Mouse (Mus musculus) left cerebral cortex, postnatal 25 days (tissue): ENCODE data around the gene Psmc5. TPM values are rescaled to one million over a fixed set of nuclear protein-coding genes. Genes with fewer than 3 reads are reported as not detected.
A peak's percentile ranks its signal among the peaks of the same experiment; 100 is the strongest.

ENCODE experiments used
- DNase-seq, 2 experiments: peaks; one replicate each; pipeline ENCODE4 v3.0.0; 2022; ENCODE audit warnings: low spot score in 2 of 2, mixed read lengths in 1 of 2
- intact Hi-C: fragments of 180-260 bp; cut with DNase I; formaldehyde crosslinking; loops from one replicate; pipeline ENCODE4 v1.15.1; 2025
- total RNA-seq, 2 experiments: library from RNA; stranded (reverse); gene quantifications; 2 replicates each; pipeline ENCODE4 v1.2.3; 2021

The Psmc5 gene
- total RNA-seq, 2 experiments from 2014 or later, result 177 to 191 TPM

GRCm38 (mm10) chr11:106291861-106292260 is 35.9 kb downstream of the Psmc5 start:
- intact Hi-C loops, result no loop called here
- DNase-seq, result no peak

- intact Hi-C loops, result loop anchor here (5.0 kb wide), 2 partner anchors 66 to 91 kb away; partner anchors contain the start of gene Prr29
- DNase-seq, result no peak
Observed at GRCm38 (mm10) chr11:106301765-106302164, 45.8 kb downstream of the Psmc5 start, which contains the start of gene Gh. Gene Gh (minus strand): TSS chr11:106301865.

GRCm38 (mm10) chr11:106302634-106303033 is 46.7 kb downstream of the Psmc5 start:
- intact Hi-C loops, result loop anchor here (1.0 to 5.0 kb wide), 3 partner anchors 24 to 90 kb away; partner anchors contain the start of gene Prr29
- DNase-seq, result peak in 1 of 2 experiments; percentile 28

- intact Hi-C loops, result no loop called here
- no peak for DNase-seq
Observed at GRCm38 (mm10) chr11:106305348-106306064, 49.6 kb downstream of the Psmc5 start.

GRCm38 (mm10) chr11:106306065-106306385 is 50.1 kb downstream of the Psmc5 start:
- intact Hi-C loops, result no loop called here
- DNase-seq, result no peak

GRCm38 (mm10) chr11:106306758-106307157 is 50.8 kb downstream of the Psmc5 start:
- intact Hi-C loops, result no loop called here

GRCm38 (mm10) chr11:106307432-106307831 is 51.5 kb downstream of the Psmc5 start:
- intact Hi-C loops, result no loop called here
- DNase-seq, result no peak

More at GRCm38 (mm10) chr11:106306758-106307157, 50.8 kb downstream of the Psmc5 start:
- DNase-seq, result no peak

- intact Hi-C loops, result no loop called here
- no peak for DNase-seq
Observed at GRCm38 (mm10) chr11:106308162-106308561, 52.2 kb downstream of the Psmc5 start.

- peak in 1 of 2 experiments; percentile 17 for DNase-seq
- intact Hi-C loops, result no loop called here
Observed at GRCm38 (mm10) chr11:106310123-106310522, 54.2 kb downstream of the Psmc5 start.

Other genes starting within 250 kb of the Psmc5 start
- 1 to 10 TPM; 1.6 to 2.0 TPM for gene Kcnh6, start 248.0 kb upstream of the Psmc5 start, total RNA-seq
- 100 to 1,000 TPM; 152 to 168 TPM for gene Dcaf7, start 219.3 kb upstream of the Psmc5 start, total RNA-seq
- gene Taco1, start 190.1 kb upstream of the Psmc5 start, total RNA-seq, result 10 to 100 TPM; 18.0 to 18.6 TPM
- gene Map3k3, start 171.5 kb upstream of the Psmc5 start, total RNA-seq, result 10 to 100 TPM; 25.1 to 29.5 TPM
- gene Gm10840, start 95.3 kb upstream of the Psmc5 start, total RNA-seq, result not detected
- gene Limd2, start 95.3 kb upstream of the Psmc5 start, total RNA-seq, result 100 to 1,000 TPM; 101 to 103 TPM
- 10 to 100 TPM; 24.8 to 25.5 TPM for gene Strada, start 54.0 kb upstream of the Psmc5 start, total RNA-seq
- gene Ccdc47, start 39.8 kb upstream of the Psmc5 start, total RNA-seq, result 10 to 100 TPM; 79.9 to 83.7 TPM
- gene Ddx42, start 39.2 kb upstream of the Psmc5 start, total RNA-seq, result 10 to 100 TPM; 64.1 to 68.2 TPM
- 10 to 100 TPM; 28.6 to 29.3 TPM for gene Ftsj3, start 75 bp upstream of the Psmc5 start, total RNA-seq
- 10 to 100 TPM; 13.2 to 15.8 TPM for gene Smarcd2, start 16.8 kb downstream of the Psmc5 start, total RNA-seq
- under 1 TPM; 0.18 to 0.34 TPM for gene Tcam1, start 20.5 kb downstream of the Psmc5 start, total RNA-seq
- gene Gh, start 45.7 kb downstream of the Psmc5 start, total RNA-seq, result not detected
- gene Cd79b, start 58.6 kb downstream of the Psmc5 start, total RNA-seq, result under 1 TPM in 1 of 2 experiments, not detected in 1; 0.32 TPM
- not detected for gene Scn4a, start 97.1 kb downstream of the Psmc5 start, total RNA-seq
- gene Prr29, start 109.3 kb downstream of the Psmc5 start, total RNA-seq, result not detected
- 1 to 10 TPM; 2.6 to 3.7 TPM for gene Icam2, start 131.9 kb downstream of the Psmc5 start, total RNA-seq
- 1 to 10 TPM; 8.4 to 9.8 TPM for gene Ern1, start 231.7 kb downstream of the Psmc5 start, total RNA-seq